Mouse (Mus musculus) forebrain, embryonic 16.5 days (tissue): ENCODE results near the gene Sort1. TPM values are rescaled to one million over a fixed set of nuclear protein-coding genes. Genes with fewer than 3 reads are reported as not detected.

Experiments used
- ATAC-seq: fragments of 200-750 bp; cut with Nextera tagmentation; 2 replicates; pipeline ENCODE4 v1.8.0; 2017; ENCODE audit warnings: mild to moderate bottlenecking, moderate library complexity
- H3K27ac ChIP-seq: fragments of 300-500 bp; sonication (generic); 2 replicates; pipeline ENCODE4 v1.5.1; 2014; ENCODE audit warnings: low read length, control low read depth
- H3K27me3 ChIP-seq: fragments of 300-500 bp; sonication (generic); replicated peaks from 2 replicates; pipeline ENCODE4 v1.6.1; 2014; ENCODE audit warnings: low read length; ENCODE audit not compliant: control insufficient read depth, insufficient read depth
- H3K36me3 ChIP-seq: fragments of 300-500 bp; sonication (generic); 2 replicates; pipeline ENCODE4 v1.6.1; 2014; ENCODE audit not compliant: control insufficient read depth, insufficient read depth
- H3K4me1 ChIP-seq: fragments of 300-500 bp; sonication (generic); replicated peaks from 2 replicates; pipeline ENCODE4 v1.6.1; 2014; ENCODE audit warnings: low read length; ENCODE audit not compliant: control insufficient read depth, insufficient read depth
- H3K4me2 ChIP-seq: fragments of 300-500 bp; sonication (generic); 2 replicates; pipeline ENCODE4 v1.6.1; 2014; ENCODE audit warnings: mild to moderate bottlenecking, low read length, control low read depth
- H3K4me3 ChIP-seq: fragments of 300-500 bp; sonication (generic); replicated peaks from 2 replicates; pipeline ENCODE4 v1.5.1; 2014; ENCODE audit warnings: mild to moderate bottlenecking, low read length, control low read depth
- H3K9ac ChIP-seq: fragments of 300-500 bp; sonication (generic); replicated peaks from 2 replicates; pipeline ENCODE4 v1.6.1; 2014; ENCODE audit warnings: low read depth, low read length, control low read depth
- H3K9me3 ChIP-seq: fragments of 300-500 bp; sonication (generic); 2 replicates; pipeline ENCODE4 v1.6.1; 2016; ENCODE audit warnings: low read length; ENCODE audit not compliant: control insufficient read depth
- WGBS: fragments of 180-500 bp; shearing (Covaris S2); extraction: QIAGEN DNeasy Blood & Tissue Kit; methylation state at CpG from one replicate; pipeline ENCODE4 v1.1.7; 2014; 5-methylcytosine and 5-hydroxymethylcytosine counted together
- polyA plus RNA-seq: library from polyadenylated mRNA; unstranded; fragments of >200 nt; fragmentation: Nextera tagmentation; extraction: Ambion mirVana; gene quantifications from 2 replicates; pipeline ENCODE4 v1.2.1, GENCODE M21; 2015

Sort1 gene
- polyA plus RNA-seq, 1 experiment from 2014 or later = 19.5 TPM

DNA sequence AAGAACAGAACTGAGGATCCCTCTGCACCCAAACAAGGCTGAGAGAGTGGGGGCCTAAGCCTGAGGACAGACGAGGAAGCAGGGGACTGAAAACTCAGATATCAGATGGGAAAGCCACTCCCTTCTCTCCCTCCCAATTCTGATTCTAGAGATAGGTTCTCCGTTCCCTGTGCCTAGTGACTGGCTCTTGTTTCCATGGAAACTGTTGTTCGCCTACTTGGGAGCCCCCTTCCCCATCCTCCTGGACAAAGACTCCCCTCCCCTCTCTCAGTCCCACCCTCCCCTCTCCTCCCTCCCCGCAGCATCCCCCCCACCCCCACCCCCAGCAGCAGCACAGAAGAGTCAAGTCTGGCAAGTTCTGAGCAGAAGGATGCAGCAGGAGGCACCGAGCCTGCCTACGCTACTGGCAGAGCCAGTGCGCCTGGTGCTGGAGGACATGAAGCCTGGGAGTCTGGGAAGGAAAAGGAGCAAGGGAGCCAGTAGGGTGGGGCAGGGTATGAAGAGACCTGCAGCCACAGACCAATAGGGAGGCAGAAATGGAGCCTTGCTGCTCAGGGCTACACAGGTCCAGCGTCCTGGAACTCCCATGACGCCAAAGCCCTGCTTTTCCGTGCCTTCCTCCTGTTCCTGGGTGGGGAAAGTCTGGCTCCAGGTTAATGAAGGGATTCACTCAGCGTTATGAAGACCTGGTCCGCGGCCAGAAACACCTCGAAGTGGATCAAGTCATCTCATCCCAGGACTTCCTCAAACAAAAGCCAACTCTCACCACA, 121.8 kb downstream of the Sort1 start:
- H3K4me1 ChIP-seq = peaks cover 50% of the 10 kb centered on the region
- no peak overlapping the region for H3K4me3 ChIP-seq
- ATAC-seq = peak; percentile 44
- no peak overlapping the region for H3K4me2 ChIP-seq
- peak overlapping the region; percentile 85 for H3K27ac ChIP-seq
- H3K36me3 ChIP-seq = peaks cover 18% of the 10 kb centered on the region
- no peaks in the 10 kb centered on the region for H3K27me3 ChIP-seq
- 16% methylated on average over 13 of the region's 14 CpGs for WGBS
- H3K9me3 ChIP-seq = no peaks in the 10 kb centered on the region
- H3K9ac ChIP-seq = peak overlapping the region; percentile 40

DNA sequence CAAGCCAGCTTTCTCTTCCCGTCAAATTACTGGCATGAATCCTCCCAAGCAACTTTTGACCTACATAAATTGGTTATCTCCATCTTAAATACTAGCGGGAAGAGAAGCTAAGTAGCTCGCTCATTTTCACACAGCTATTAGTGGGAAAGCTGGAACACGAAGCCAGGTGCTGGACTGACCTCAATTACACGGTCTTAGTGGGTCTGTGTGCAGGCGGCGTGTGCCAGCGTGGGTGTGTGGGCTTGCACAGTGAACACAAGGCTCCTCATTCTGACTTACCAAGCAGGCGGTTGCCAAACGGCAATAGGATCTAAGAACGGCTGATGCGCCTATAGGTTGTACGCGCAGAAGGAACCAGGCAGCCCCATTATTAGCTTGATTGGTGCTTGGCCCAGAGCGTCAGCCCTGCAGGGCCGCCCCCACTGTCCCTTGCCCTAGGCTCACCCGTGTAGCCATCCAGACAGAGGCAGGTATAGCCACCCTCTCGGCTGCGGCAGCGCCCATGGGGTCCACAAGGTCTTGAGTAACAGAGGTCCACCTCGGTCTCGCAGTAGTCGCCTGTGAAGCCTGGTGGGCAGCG, 122.5 kb downstream of the Sort1 start:
- H3K27me3 ChIP-seq = no peaks in the 10 kb centered on the region
- no peak overlapping the region for H3K4me2 ChIP-seq
- no peak for ATAC-seq

DNA sequence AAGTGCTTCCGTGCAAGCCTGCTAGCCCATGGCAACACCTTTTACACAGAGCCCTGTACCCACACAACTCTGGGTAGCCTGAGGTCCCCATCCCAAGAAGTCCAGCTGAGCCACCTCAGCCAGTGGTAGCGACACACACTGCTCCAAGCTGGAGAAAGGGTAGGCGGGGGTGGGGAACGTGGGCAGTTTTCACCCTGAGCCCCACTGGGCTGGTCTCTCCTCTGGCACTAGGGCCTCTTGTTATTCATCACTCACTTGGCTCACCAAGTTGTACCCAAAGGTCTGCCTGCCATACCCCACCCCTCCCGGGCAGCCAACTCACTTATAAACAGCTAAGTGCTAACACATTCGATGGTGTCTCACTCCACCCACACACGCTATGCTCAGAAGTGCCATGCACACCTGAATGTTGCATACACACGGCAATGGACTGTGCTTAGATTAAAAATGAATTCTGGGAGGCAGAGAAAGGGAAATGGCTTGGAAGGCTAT, 124.7 kb downstream of the Sort1 start:
- Histone ChIP-seq H3K36me3 (peaks cover 28% of the 10 kb centered on the region), H3K4me1 (peaks cover 62% of the 10 kb centered on the region), H3K27ac (no peak overlapping the region), H3K9me3 (peaks cover 9% of the 10 kb centered on the region), H3K9ac (no peak overlapping the region), H3K4me3 (no peak overlapping the region), H3K4me2 (no peak overlapping the region; the same call in 1 of the 2 replicates), H3K27me3 (no peaks in the 10 kb centered on the region)
- 86% methylated on average over 8 of the region's 8 CpGs for WGBS
- ATAC-seq = no peak

More for the DNA sequence above, 122.5 kb downstream of the Sort1 start:
- Histone ChIP-seq H3K27ac (peak overlapping the region; percentile 85), H3K4me3 (no peak overlapping the region), H3K4me1 (peaks cover 56% of the 10 kb centered on the region), H3K9me3 (no peaks in the 10 kb centered on the region), H3K9ac (peak overlapping the region; percentile 40), H3K36me3 (peaks cover 15% of the 10 kb centered on the region)
- WGBS = 64% methylated on average over 24 of the region's 24 CpGs

DNA sequence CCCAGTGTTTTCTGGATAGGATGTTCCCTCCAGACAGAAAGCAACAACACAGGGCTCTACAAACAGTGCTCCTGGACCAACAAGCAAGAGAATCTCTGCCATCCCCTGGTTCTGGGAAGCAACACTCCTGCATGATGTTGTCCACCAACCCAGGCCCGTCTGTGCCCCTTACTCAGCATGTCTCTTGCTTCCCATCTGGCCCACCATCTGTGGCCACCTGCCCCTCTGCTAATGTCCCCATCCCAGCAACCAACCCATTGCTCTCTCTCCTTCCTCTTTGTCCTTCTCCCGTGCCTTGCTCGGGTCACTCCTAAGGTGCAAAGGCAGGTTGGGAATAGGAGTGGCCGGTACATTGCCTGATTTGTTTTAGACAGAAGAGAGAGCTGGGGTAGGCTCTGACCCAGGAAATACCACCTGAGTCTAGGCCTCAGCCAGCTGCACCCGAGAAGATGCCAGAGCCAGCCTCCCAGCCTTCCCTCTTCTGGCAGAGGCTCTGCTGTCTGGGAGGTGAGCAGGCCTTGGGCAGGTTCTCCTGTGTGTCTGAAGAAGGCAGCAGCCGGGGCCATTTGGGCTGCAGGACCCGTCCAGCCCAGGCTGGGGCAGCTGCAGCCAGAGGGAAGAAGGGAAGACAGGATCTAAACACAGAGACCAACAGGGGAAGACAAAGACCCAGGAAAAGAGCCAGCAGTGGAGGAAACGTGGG, 125.9 kb downstream of the Sort1 start:
- 13% methylated on average over 8 of the region's 8 CpGs for WGBS
- Histone ChIP-seq H3K4me1 (peaks cover 68% of the 10 kb centered on the region), H3K27me3 (no peaks in the 10 kb centered on the region)

DNA sequence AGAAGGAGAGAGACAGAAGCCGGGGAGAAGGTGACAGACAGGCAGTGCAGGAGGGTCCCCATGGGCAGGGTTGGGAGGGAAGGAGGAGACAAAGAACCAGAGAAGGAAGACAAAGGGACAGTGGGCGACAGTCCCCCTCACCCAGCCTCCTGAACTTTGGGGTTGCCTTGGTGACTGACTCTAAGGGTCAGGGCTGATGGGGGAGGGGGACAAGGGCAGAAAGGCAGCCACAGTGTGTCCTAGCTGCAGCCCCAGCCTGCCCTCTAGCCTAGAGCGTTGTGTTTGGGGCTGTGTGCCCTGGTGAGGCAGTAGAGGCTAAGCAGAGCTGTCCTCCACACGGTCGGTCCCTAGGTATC, 126.5 kb downstream of the Sort1 start:
- WGBS = 2% methylated on average over 5 of the region's 5 CpGs
- peak; percentile 39 for ATAC-seq
- peak overlapping the region; percentile 41 for H3K4me3 ChIP-seq
- H3K4me2 ChIP-seq = peak overlapping the region; percentile 87
- peaks cover 13% of the 10 kb centered on the region for H3K9me3 ChIP-seq
- H3K4me1 ChIP-seq = peaks cover 68% of the 10 kb centered on the region
- H3K36me3 ChIP-seq = peaks cover 37% of the 10 kb centered on the region
- peak overlapping the region; percentile 79 for H3K9ac ChIP-seq
- H3K27me3 ChIP-seq = no peaks in the 10 kb centered on the region
- peak overlapping the region; percentile 97 for H3K27ac ChIP-seq

More for the DNA sequence above, 125.9 kb downstream of the Sort1 start:
- Histone ChIP-seq H3K4me3 (peak overlapping the region; percentile 41), H3K36me3 (peaks cover 37% of the 10 kb centered on the region), H3K27ac (peak overlapping the region; percentile 97), H3K9ac (peak overlapping the region; percentile 79), H3K9me3 (peaks cover 13% of the 10 kb centered on the region), H3K4me2 (peak overlapping the region; percentile 87)
- ATAC-seq = peak; percentile 5; the same call in 1 of the 2 replicates

Other genes with a start within 250 kb of the Sort1 start
- 15.2 and 15.9 TPM in 2 replicates for gene Gstm4, start 239.2 kb upstream of the Sort1 start, polyA plus RNA-seq
- 55.7 and 64.3 TPM in 2 replicates for gene Ampd2, start 197.4 kb upstream of the Sort1 start, polyA plus RNA-seq
- gene Gnat2, start 191.3 kb upstream of the Sort1 start, polyA plus RNA-seq = 0.13 and 0.31 TPM in 2 replicates
- gene Gnai3, start 137.9 kb upstream of the Sort1 start, polyA plus RNA-seq = 155 and 191 TPM in 2 replicates
- 2.4 and 4.3 TPM in 2 replicates for gene Gpr61, start 129.2 kb upstream of the Sort1 start, polyA plus RNA-seq
- 10.1 and 12.0 TPM in 2 replicates for gene Amigo1, start 97.7 kb upstream of the Sort1 start, polyA plus RNA-seq
- 4.1 and 5.7 TPM in 2 replicates for gene Cyb561d1, start 82.9 kb upstream of the Sort1 start, polyA plus RNA-seq
- 30.7 and 33.8 TPM in 2 replicates for gene Atxn7l2, start 73.1 kb upstream of the Sort1 start, polyA plus RNA-seq
- 1.7 and 2.3 TPM in 2 replicates for gene Sypl2, start 57.4 kb upstream of the Sort1 start, polyA plus RNA-seq
- gene Psma5, start 27.2 kb upstream of the Sort1 start, polyA plus RNA-seq = 265 and 266 TPM in 2 replicates
- 0.16 TPM in 1 of 2 replicates, not detected in the other for gene Mybphl, start 80.8 kb downstream of the Sort1 start, polyA plus RNA-seq
- 29.0 and 29.2 TPM in 2 replicates for gene Psrc1, start 99.8 kb downstream of the Sort1 start, polyA plus RNA-seq
- 46.7 and 47.3 TPM in 2 replicates for gene Celsr2, start 131.5 kb downstream of the Sort1 start, polyA plus RNA-seq
- 230 and 238 TPM in 2 replicates for gene Sars, start 161.1 kb downstream of the Sort1 start, polyA plus RNA-seq